Mouse (Mus musculus): ENCODE measurements around the gene Dll4.

DNA sequence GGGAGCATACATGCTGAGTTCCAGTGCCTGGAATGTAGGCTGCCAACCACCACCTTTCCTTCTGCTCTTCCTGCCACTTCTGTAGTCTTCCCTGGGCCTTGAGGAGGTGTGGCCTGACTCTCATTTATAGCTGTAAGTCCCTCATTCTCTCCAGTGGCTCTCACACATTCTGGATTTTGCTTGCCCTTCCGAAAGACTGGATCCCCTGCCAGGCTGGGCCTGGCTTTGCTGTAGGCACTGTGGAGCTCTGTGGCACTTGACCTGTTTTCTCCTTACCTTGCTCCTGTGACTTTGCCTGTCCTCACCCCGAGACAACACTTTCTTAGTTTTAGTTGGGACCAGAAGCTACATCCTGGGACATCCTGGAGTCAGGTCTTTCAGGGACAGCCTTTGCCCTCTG, 26.7 kb upstream of the Dll4 start:
- TF ChIP-seq CTCF (IDR thresholded peaks at IDR 0.05): no peak
- no peak for TF ChIP-seq EP300 (IDR thresholded peaks at IDR 0.05)

Data from lung, postnatal 0 days (tissue).